Mouse (Mus musculus): ENCODE measurements around the gene Eml4. TPM values are rescaled to one million over a fixed set of nuclear protein-coding genes. Genes with fewer than 3 reads are reported as not detected.
A peak's percentile ranks its signal among the peaks of the same experiment; 100 is the strongest.

Gene Eml4
- polyA plus RNA-seq, 1 experiment from 2014 or later, result 34.0 TPM

DNA sequence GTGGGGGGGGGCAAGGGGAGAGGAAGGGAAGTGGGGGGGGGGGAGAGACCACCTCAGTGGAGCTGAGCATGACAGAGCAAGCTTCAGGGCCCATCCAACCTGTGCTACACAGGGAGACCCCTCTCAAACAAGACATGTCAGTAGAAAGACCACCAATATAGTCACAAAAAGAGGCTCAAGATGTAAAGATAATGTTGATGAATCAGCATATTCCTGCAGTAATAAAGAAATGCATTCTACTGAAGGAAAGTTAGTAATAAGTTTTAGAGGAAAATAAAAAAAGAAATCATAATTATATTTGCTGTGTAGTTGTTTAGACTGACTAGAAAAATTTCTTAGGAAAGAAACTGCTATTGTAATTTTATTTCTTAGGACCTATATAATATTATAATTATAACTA is 23.4 kb downstream of the Eml4 start:
- peaks cover 14% of the 10 kb centered on the region for H3K4me1 ChIP-seq
- H3K27ac ChIP-seq, result no peak overlapping the region
- no peaks in the 10 kb centered on the region for H3K27me3 ChIP-seq (replicated peaks)
- H3K4me2 ChIP-seq, result no peak overlapping the region
- H3K36me3 ChIP-seq (replicated peaks), result no peaks in the 10 kb centered on the region
- no peaks in the 10 kb centered on the region for H3K9me3 ChIP-seq
- ATAC-seq (replicated peaks), result no peak
- no peak overlapping the region for H3K9ac ChIP-seq
- no peak overlapping the region for H3K4me3 ChIP-seq

DNA sequence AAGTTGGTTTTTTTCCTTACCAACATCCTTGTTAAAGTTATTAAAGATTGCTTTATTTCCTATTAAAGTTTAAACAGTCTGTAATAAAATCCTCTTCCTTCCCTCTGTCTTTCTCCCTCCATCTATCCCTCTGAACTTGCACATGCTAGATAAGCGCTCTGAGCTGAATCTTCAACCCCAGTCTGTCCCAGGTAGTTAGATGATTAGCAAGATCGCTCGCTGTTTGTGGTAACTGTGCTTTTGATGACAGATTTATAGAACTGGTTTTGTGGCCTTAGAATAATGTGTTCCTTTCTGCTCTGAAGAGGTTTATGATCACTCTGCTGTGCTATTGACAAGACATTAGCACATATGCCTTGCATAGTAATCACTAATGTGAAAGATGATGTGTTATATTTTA is 25.1 kb downstream of the Eml4 start:
- H3K4me2 ChIP-seq, result no peak overlapping the region
- H3K36me3 ChIP-seq (replicated peaks), result no peaks in the 10 kb centered on the region
- no peaks in the 10 kb centered on the region for H3K9me3 ChIP-seq
- H3K4me3 ChIP-seq, result no peak overlapping the region
- H3K9ac ChIP-seq, result no peak overlapping the region
- H3K27me3 ChIP-seq (replicated peaks), result no peaks in the 10 kb centered on the region
- no peak for ATAC-seq (replicated peaks)
- no peak overlapping the region for H3K27ac ChIP-seq
- H3K4me1 ChIP-seq, result peaks cover 17% of the 10 kb centered on the region
- WGBS, result 84% methylated on average over 3 of the region's 3 CpGs

DNA sequence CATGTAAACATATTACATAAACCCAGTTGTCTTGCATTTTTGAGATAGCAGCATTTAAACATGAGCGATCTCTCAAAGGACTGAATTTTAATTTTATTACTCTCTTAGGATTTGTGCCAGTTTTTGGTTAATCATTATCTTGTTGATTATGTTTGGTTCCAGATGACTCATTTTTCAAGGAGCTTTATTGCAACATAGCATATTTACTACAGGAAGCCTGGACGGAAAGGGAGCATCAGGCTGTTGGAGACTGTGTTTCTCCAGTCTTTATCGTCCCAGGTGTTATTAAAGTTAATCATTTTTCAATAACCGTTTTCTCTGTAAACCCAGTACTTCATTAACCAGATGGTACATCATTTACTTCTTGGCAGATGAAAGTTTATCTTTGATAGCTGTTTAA is 26.1 kb downstream of the Eml4 start:
- Histone ChIP-seq H3K27ac (no peak overlapping the region), H3K9ac (no peak overlapping the region), H3K4me1 (peaks cover 17% of the 10 kb centered on the region), H3K4me2 (no peak overlapping the region), H3K27me3 (replicated peaks) (no peaks in the 10 kb centered on the region), H3K36me3 (replicated peaks) (no peaks in the 10 kb centered on the region), H3K4me3 (no peak overlapping the region), H3K9me3 (no peaks in the 10 kb centered on the region)
- no peak for ATAC-seq (replicated peaks)
- 81% methylated on average over 4 of the region's 4 CpGs for WGBS

DNA sequence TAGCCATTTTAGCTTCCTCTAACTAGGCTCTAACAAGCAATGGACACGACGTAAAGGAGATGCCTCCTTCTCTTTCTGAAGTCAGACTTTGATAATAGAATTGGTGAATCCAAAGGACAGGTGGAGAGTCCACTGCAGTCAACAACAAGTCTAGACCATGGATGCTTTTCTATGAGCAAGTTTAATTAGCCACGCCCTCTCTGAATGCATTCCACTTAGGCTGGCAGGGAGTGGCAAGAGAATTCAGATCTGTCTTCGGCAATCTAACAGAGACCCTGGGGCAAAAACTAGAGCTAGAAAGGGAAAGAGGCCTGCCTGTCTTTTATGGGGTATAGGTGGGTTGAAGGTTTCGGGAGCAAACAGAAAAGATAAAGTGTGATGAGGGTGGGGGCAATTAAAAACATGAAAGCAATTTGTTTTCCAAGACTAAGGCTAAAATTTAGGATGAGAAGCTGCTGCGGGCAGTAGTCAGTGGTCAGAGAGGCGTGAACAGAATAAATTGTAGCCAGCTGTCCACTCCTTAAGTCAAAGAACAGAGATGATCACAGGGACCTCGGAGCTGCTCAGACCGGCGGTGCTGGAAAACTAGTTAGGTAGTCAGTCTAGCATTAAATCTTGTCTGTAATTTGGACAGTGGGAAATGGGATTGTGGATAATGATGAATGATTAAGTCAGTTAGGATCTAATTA is 27.2 kb downstream of the Eml4 start:
- Histone ChIP-seq H3K9me3 (no peaks in the 10 kb centered on the region), H3K27ac (peak overlapping the region; percentile 58), H3K4me3 (no peak overlapping the region), H3K36me3 (replicated peaks) (no peaks in the 10 kb centered on the region), H3K4me2 (no peak overlapping the region), H3K4me1 (peaks cover 17% of the 10 kb centered on the region), H3K9ac (no peak overlapping the region), H3K27me3 (replicated peaks) (no peaks in the 10 kb centered on the region)
- 54% methylated on average over 10 of the region's 10 CpGs for WGBS
- 0 out of 2 replicates have a peak, but pooled peaks have one; percentile 18 for ATAC-seq (replicated peaks)

DNA sequence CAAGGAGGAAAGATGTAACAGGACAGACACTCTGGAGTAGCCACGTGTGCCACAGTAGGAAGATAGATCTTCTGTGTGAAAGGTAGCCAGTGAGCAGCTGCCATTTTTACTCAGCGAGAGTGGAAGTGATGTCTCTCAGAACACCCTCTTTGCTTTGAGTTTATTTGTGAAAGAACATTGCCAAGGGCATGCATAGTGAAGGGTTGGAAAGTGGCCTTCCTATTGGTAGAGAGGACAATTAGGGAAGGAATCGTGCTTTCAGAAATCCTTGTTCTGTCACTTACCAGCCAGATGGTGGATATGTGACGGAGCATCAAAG is 27.7 kb downstream of the Eml4 start:
- Histone ChIP-seq H3K36me3 (replicated peaks) (no peaks in the 10 kb centered on the region), H3K4me3 (no peak overlapping the region), H3K27ac (peak overlapping the region; percentile 58; the same call in 1 of the 2 replicates), H3K9ac (no peak overlapping the region), H3K9me3 (no peaks in the 10 kb centered on the region), H3K4me2 (no peak overlapping the region), H3K27me3 (replicated peaks) (no peaks in the 10 kb centered on the region), H3K4me1 (peaks cover 17% of the 10 kb centered on the region)
- 38% methylated on average over 4 of the region's 4 CpGs for WGBS
- ATAC-seq (replicated peaks), result peak; percentile 92

DNA sequence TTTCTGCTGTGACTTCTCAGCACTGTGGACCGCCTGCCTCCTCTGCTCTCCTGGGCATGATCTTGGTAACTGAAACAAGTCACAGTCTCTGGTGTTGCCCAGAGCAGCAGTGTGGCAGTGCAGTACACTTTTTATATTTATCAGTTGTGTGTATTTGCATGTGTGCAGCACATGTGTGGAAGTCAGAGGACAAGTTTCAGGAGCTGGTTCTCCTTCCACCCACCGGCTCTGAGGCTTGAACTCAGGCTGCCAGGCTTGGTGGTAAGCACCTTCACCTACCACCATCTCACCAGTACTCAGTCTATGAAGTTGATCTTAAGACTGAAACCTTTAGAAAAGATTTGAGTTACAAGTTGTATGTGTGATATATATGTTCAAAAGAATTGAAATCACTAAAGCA is 28.6 kb downstream of the Eml4 start:
- Histone ChIP-seq H3K9ac (no peak overlapping the region), H3K4me1 (peaks cover 17% of the 10 kb centered on the region), H3K36me3 (replicated peaks) (no peaks in the 10 kb centered on the region), H3K27me3 (replicated peaks) (no peaks in the 10 kb centered on the region), H3K4me3 (no peak overlapping the region), H3K4me2 (no peak overlapping the region), H3K9me3 (no peaks in the 10 kb centered on the region), H3K27ac (no peak overlapping the region)
- no peak; the same call in 1 of the 2 replicates for ATAC-seq (replicated peaks)
- 91% methylated on average over 2 of the region's 2 CpGs for WGBS

DNA sequence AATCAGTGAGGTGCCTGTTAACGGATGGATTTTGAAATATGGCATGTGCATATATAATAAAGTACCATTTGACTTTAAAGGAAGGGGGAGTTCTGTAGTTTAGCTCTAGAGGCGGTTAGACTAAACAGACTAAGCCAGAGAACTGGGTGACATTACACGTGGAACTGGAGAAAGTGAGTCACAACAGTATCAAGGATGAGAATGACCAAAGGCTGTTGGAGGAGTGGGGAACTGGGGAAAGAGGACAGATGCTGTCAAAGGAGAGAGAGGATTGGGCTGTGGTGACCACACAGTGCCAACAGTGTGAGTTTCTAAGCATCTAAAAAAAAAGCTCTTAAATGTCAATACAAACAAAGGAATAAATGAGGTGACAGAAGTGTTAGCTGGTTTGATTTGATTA is 29.1 kb downstream of the Eml4 start:
- Histone ChIP-seq H3K4me3 (no peak overlapping the region), H3K4me1 (peaks cover 17% of the 10 kb centered on the region), H3K36me3 (replicated peaks) (no peaks in the 10 kb centered on the region), H3K4me2 (no peak overlapping the region), H3K27me3 (replicated peaks) (no peaks in the 10 kb centered on the region), H3K9ac (no peak overlapping the region), H3K9me3 (no peaks in the 10 kb centered on the region), H3K27ac (no peak overlapping the region)
- ATAC-seq (replicated peaks), result no peak
- 87% methylated on average over 3 of the region's 3 CpGs for WGBS

DNA sequence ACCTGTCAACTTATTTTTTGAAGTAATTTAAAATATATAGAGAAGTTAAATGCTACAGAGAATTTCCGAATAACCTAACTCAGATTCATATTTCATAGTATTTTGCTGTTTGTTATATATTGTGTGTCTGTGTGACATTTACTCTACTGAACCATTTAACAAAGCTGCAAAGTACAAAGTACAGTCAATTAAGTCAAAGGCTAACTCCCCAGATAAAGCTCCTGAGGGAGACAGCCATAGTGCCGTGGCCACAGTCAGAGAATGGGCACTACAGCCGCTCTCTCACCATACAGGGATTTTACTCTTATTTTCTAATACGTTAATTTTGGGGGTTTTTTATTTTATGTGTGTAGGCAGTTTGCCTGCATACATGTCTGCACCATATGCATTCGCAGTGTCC is 32.0 kb downstream of the Eml4 start:
- Histone ChIP-seq H3K4me2 (no peak overlapping the region), H3K36me3 (replicated peaks) (no peaks in the 10 kb centered on the region), H3K4me1 (peaks cover 16% of the 10 kb centered on the region), H3K27me3 (replicated peaks) (no peaks in the 10 kb centered on the region), H3K9ac (no peak overlapping the region), H3K27ac (no peak overlapping the region), H3K9me3 (no peaks in the 10 kb centered on the region), H3K4me3 (no peak overlapping the region)
- WGBS, result 88% methylated on average over 5 of the region's 5 CpGs
- no peak for ATAC-seq (replicated peaks)

DNA sequence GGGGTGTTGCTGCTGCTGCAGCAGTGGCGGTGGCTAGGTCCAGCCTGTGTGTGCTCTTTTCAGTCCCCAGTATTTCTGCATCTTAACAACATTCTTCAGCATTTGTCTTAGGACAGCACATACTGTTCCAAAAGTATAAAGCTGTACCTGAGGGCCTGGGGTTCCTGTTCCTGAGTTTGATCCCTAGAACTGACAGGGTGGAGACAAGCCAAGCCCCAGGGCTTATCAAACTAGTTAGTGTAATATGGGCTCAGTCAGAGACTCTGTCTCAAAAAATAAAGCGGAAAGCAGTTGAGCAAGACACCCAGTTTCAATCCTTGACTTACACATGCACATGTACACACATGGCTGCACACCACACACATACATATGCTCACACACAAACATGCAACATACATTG is 34.2 kb downstream of the Eml4 start:
- no peaks in the 10 kb centered on the region for H3K36me3 ChIP-seq (replicated peaks)
- H3K27ac ChIP-seq, result no peak overlapping the region
- H3K9me3 ChIP-seq, result no peaks in the 10 kb centered on the region
- no peak overlapping the region for H3K9ac ChIP-seq
- no peak for ATAC-seq (replicated peaks)
- WGBS, result 88% methylated on average over 2 of the region's 2 CpGs
- no peaks in the 10 kb centered on the region for H3K27me3 ChIP-seq (replicated peaks)
- H3K4me3 ChIP-seq, result no peak overlapping the region
- H3K4me2 ChIP-seq, result no peak overlapping the region
- H3K4me1 ChIP-seq, result no peaks in the 10 kb centered on the region

DNA sequence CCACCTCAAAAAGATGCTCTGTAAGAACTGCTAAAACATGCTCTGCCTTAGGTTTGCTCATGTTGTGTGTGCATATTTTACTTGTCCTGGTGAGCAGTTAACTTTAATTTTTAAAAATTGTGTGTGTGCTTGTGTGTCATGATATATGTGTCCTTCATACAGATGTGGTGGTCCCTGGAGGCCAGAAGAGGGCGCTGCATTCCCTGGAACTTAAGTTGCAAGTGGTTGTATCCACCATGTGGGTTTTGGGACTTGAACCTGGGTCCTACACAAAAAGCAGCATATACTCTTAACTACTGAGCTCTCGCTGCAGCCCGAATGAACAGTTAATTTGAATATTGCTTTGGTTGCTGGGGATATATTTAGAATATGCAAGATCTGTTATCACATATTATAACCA is 36.4 kb downstream of the Eml4 start:
- no peak overlapping the region for H3K4me3 ChIP-seq
- H3K27ac ChIP-seq, result no peak overlapping the region
- H3K9ac ChIP-seq, result no peak overlapping the region
- ATAC-seq (replicated peaks), result no peak
- 86% methylated on average over 3 of the region's 3 CpGs for WGBS
- H3K27me3 ChIP-seq (replicated peaks), result no peaks in the 10 kb centered on the region
- H3K4me1 ChIP-seq, result no peaks in the 10 kb centered on the region
- H3K9me3 ChIP-seq, result no peaks in the 10 kb centered on the region
- no peak overlapping the region for H3K4me2 ChIP-seq
- no peaks in the 10 kb centered on the region for H3K36me3 ChIP-seq (replicated peaks)

DNA sequence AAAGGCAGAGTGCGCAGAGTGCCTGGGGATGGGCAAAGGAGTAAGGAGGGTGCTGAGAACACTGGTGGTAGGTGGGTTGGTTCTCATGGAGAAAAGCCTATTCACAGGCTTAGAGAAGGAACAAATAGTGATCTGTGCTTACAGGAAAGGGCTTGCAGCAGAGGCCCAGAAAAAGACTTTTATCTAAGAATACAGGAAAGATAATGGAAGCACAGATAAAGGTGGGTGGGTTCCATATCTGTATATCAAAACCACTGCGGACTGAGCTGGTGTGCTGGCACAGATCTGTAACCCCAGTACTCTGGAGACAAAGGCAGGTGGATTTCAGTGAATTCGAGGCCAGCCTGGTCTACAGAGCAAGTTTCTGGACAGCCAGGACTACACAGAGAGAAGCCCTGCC is 43.3 kb downstream of the Eml4 start:
- no peak for ATAC-seq (replicated peaks)
- Histone ChIP-seq H3K4me2 (no peak overlapping the region), H3K27me3 (replicated peaks) (no peaks in the 10 kb centered on the region), H3K4me1 (no peaks in the 10 kb centered on the region), H3K9me3 (no peaks in the 10 kb centered on the region), H3K9ac (no peak overlapping the region), H3K36me3 (replicated peaks) (no peaks in the 10 kb centered on the region), H3K27ac (no peak overlapping the region), H3K4me3 (no peak overlapping the region)
- whole genome bisulfite sequencing, result 87% methylated on average over 3 of the region's 3 CpGs

DNA sequence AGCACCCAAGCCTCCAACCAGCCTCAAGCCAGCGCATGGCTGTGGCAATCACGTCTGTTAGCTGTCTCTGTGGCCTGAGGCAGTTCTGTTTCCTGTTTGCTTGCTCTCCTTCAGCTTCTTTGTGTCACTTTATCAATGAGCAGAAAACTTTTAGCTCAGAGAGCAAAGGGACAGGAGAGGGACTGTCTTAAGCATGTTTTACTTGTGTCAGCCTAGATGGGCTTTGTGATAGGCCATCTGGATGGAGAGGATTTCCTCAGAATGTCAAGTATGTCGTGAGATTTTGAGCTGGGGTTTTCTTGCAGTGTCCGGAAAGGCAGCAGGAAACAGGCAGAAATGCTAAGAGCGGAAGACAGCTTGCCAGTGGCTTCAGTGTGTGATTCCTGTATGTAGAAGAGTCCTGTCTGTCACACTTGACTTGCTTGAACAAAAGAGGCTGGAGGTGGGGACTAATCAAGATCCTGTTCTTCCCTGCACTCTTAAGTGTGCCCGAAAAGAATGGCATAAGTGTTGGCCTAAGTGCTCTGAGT is 46.9 kb downstream of the Eml4 start:
- 50% methylated on average over 6 of the region's 6 CpGs for WGBS
- Histone ChIP-seq H3K27ac (peak overlapping the region; percentile 41; the same call in 1 of the 2 replicates), H3K36me3 (replicated peaks) (no peaks in the 10 kb centered on the region)

DNA sequence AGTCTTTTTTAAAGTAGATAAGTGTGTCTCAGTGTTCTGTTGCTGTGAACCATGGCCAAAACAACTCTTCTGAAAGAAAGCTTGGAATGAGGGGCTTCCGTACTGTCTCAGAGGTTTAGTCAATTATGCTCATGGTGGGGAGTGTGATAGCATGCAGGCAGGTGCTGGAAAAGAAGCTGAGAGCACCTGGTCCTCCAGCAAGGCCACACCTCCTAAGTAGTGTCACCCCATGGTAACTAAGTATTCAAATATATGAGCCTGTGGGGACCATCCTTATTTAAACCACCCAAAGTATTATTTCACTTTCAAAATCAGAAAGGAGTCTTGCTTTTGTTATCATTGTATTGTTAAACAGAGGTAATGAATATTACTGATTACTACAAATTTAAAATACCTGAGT is 48.0 kb downstream of the Eml4 start:
- H3K27me3 ChIP-seq (replicated peaks), result no peaks in the 10 kb centered on the region
- H3K9ac ChIP-seq, result no peak overlapping the region
- ATAC-seq (replicated peaks), result no peak
- no peak overlapping the region for H3K27ac ChIP-seq
- 86% methylated on average over 1 of the region's 1 CpGs for WGBS
- H3K9me3 ChIP-seq, result no peaks in the 10 kb centered on the region
- H3K4me1 ChIP-seq, result no peaks in the 10 kb centered on the region
- no peak overlapping the region for H3K4me2 ChIP-seq
- no peak overlapping the region for H3K4me3 ChIP-seq
- 0 out of 2 replicates have a peak, but pooled peaks cover 2% of the 10 kb centered on the region for H3K36me3 ChIP-seq (replicated peaks)

More for the DNA sequence above, 46.9 kb downstream of the Eml4 start:
- Histone ChIP-seq H3K4me2 (no peak overlapping the region), H3K4me1 (no peaks in the 10 kb centered on the region), H3K4me3 (no peak overlapping the region), H3K9me3 (no peaks in the 10 kb centered on the region), H3K9ac (no peak overlapping the region), H3K27me3 (replicated peaks) (no peaks in the 10 kb centered on the region)
- ATAC-seq (replicated peaks), result no peak

All from midbrain, embryonic 15.5 days (tissue).